Mouse (Mus musculus): ENCODE measurements around the gene Mob4. TPM values are rescaled to one million over a fixed set of nuclear protein-coding genes. Genes with fewer than 3 reads are reported as not detected.
A peak's percentile ranks its signal among the peaks of the same experiment; 100 is the strongest.

Gene Mob4
- polyA plus RNA-seq, 1 experiment from 2014 or later, result 165 TPM

DNA sequence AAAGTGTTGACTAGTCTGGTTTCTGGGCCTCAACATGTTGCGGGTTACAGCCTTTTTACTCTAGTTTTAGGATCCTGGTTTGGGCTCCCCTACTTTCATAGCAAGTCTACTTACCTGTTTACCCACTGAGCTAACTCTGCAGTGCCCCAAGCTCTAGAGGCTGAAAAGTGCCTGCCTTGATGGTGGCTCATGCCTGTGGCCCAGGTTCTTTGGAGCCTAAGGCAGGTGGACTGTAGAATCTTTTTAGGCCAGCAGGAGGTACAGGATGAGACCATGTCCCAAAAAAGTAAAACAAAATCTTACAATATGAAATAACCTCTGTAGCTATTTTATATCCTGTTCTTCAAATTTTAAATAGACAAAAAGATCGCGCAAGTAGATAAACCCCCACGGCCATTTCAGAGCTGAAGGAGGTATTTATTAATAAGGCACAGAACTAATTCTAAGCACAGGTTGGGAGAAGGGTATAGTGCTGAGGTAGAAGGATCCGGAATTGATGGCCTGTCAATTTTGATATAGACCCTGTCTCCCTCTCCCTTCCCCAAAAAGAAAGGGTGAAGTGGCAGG, 41.5 kb upstream of the Mob4 start:
- DNase-seq (ENCODE audit: low spot score) (no peak), ATAC-seq (replicated peaks; ENCODE audit: insufficient number of reproducible peaks, low FRiP score, low TSS enrichment, low read depth) (no peak)
- H3K9ac ChIP-seq (replicated peaks; ENCODE audit: low read length), result no peak overlapping the region
- no peaks in the 10 kb centered on the region for H3K9me3 ChIP-seq (replicated peaks; ENCODE audit: control insufficient read depth, low read length)
- H3K4me2 ChIP-seq (ENCODE audit: low read depth, low read length), result peak overlapping the region; percentile 73; the same call in 1 of the 2 replicates
- WGBS, result 87% methylated on average over 5 of the region's 5 CpGs
- H3K27me3 ChIP-seq (ENCODE audit: control insufficient read depth, insufficient read depth, low read length), result no peaks in the 10 kb centered on the region
- peak overlapping the region; percentile 90 for H3K4me3 ChIP-seq (ENCODE audit: low read depth, low read length)
- no peaks in the 10 kb centered on the region for H3K4me1 ChIP-seq (ENCODE audit: control insufficient read depth, insufficient read depth, low read length)
- no peaks in the 10 kb centered on the region; the same call in 1 of the 2 replicates for H3K36me3 ChIP-seq (replicated peaks; ENCODE audit: control insufficient read depth, insufficient read depth, low read depth, low read length)
- no peak overlapping the region for H3K27ac ChIP-seq (replicated peaks; ENCODE audit: low read depth, low read length)

DNA sequence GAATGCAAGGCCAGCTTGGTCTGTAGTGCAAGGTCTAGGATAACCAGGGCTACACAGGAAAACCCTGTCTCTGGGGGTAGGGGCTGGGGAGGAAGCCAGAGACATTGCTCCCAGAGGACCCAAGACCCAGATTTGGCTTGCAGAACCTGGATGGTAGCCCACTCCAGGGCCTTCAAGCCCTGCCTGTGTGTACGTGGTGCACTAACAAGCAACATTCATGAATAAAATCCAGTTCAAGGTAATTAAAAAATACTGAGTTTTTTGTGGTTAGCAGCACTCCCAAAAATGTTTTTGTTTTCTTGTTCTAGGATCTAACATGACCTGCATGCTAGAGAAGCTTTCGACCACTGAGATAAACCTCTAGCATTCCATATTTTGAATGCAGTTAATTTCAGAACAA, 39.0 kb upstream of the Mob4 start:
- Histone ChIP-seq H3K9ac (replicated peaks; ENCODE audit: low read length) (no peak overlapping the region), H3K4me2 (ENCODE audit: low read depth, low read length) (no peak overlapping the region), H3K27ac (replicated peaks; ENCODE audit: low read depth, low read length) (no peak overlapping the region), H3K36me3 (replicated peaks; ENCODE audit: control insufficient read depth, insufficient read depth, low read depth, low read length) (no peaks in the 10 kb centered on the region; the same call in 1 of the 2 replicates), H3K27me3 (ENCODE audit: control insufficient read depth, insufficient read depth, low read length) (no peaks in the 10 kb centered on the region), H3K9me3 (replicated peaks; ENCODE audit: control insufficient read depth, low read length) (no peaks in the 10 kb centered on the region), H3K4me1 (ENCODE audit: control insufficient read depth, insufficient read depth, low read length) (no peaks in the 10 kb centered on the region), H3K4me3 (ENCODE audit: low read depth, low read length) (no peak overlapping the region)
- 90% methylated on average over 2 of the region's 2 CpGs for WGBS
- DNase-seq (ENCODE audit: low spot score), result no peak
- no peak for ATAC-seq (replicated peaks; ENCODE audit: insufficient number of reproducible peaks, low FRiP score, low TSS enrichment, low read depth)

DNA sequence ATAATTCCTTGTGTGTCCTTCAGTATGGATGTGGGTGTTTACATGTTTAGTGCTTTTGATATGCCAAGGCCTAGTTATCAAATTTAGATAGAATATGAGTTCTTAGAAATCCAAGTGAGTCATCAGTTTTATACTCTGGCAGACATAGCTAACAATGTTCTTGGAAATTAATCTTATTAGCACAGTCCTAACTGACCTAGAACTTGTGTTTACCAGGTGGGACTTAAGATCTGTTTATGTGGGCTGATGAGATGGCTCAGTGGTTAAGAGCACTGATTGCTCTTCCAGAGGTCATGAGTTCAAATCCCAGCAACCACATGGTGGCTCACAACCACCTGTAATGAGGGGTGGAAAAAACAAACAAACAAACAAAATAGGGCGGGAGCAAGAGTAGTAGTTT, 38.6 kb upstream of the Mob4 start:
- no peak for DNase-seq (ENCODE audit: low spot score)
- Histone ChIP-seq H3K9me3 (replicated peaks; ENCODE audit: control insufficient read depth, low read length) (no peaks in the 10 kb centered on the region), H3K27me3 (ENCODE audit: control insufficient read depth, insufficient read depth, low read length) (no peaks in the 10 kb centered on the region), H3K4me1 (ENCODE audit: control insufficient read depth, insufficient read depth, low read length) (no peaks in the 10 kb centered on the region), H3K4me2 (ENCODE audit: low read depth, low read length) (no peak overlapping the region), H3K4me3 (ENCODE audit: low read depth, low read length) (no peak overlapping the region), H3K27ac (replicated peaks; ENCODE audit: low read depth, low read length) (no peak overlapping the region), H3K36me3 (replicated peaks; ENCODE audit: control insufficient read depth, insufficient read depth, low read depth, low read length) (no peaks in the 10 kb centered on the region; the same call in 1 of the 2 replicates), H3K9ac (replicated peaks; ENCODE audit: low read length) (no peak overlapping the region)
- 71% methylated on average over 1 of the region's 1 CpGs for WGBS
- ATAC-seq (replicated peaks; ENCODE audit: insufficient number of reproducible peaks, low FRiP score, low TSS enrichment, low read depth), result no peak

- Histone ChIP-seq H3K27ac (replicated peaks; ENCODE audit: low read depth, low read length) (no peak overlapping the region), H3K9ac (replicated peaks; ENCODE audit: low read length) (no peak overlapping the region), H3K27me3 (ENCODE audit: control insufficient read depth, insufficient read depth, low read length) (no peaks in the 10 kb centered on the region), H3K4me2 (ENCODE audit: low read depth, low read length) (no peak overlapping the region), H3K4me1 (ENCODE audit: control insufficient read depth, insufficient read depth, low read length) (no peaks in the 10 kb centered on the region), H3K9me3 (replicated peaks; ENCODE audit: control insufficient read depth, low read length) (no peaks in the 10 kb centered on the region), H3K4me3 (ENCODE audit: low read depth, low read length) (no peak overlapping the region), H3K36me3 (replicated peaks; ENCODE audit: control insufficient read depth, insufficient read depth, low read depth, low read length) (no peaks in the 10 kb centered on the region)
- no peak for ATAC-seq (replicated peaks; ENCODE audit: insufficient number of reproducible peaks, low FRiP score, low TSS enrichment, low read depth)
- no peak for DNase-seq (ENCODE audit: low spot score)
- WGBS, result 91% methylated on average over 9 of the region's 9 CpGs
These were observed 24.0 kb upstream of the Mob4 start for GRCm38 (mm10) chr1:55106919-55107585.

DNA sequence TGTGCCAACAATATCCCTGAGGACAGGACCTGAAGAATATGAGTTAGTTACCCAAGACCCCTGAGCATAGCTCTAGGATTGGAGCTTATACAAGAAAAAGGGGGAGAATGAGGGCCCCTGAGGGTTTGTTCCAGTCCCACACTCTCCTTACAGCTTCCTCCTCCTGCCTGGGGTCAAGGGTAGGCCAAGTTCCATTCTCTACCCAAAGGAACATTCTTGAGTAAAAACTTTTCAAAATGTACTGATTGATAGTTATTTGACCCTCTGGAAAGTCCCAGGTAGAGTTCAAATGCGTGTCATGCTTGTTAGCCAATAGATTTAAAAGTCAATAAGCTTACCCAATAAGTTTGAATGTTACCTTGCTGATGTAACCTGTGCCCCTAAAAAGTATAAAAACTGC, 23.4 kb upstream of the Mob4 start:
- Histone ChIP-seq H3K9me3 (replicated peaks; ENCODE audit: control insufficient read depth, low read length) (no peaks in the 10 kb centered on the region), H3K4me3 (ENCODE audit: low read depth, low read length) (no peak overlapping the region), H3K4me1 (ENCODE audit: control insufficient read depth, insufficient read depth, low read length) (no peaks in the 10 kb centered on the region), H3K36me3 (replicated peaks; ENCODE audit: control insufficient read depth, insufficient read depth, low read depth, low read length) (no peaks in the 10 kb centered on the region), H3K27ac (replicated peaks; ENCODE audit: low read depth, low read length) (no peak overlapping the region), H3K4me2 (ENCODE audit: low read depth, low read length) (no peak overlapping the region), H3K27me3 (ENCODE audit: control insufficient read depth, insufficient read depth, low read length) (no peaks in the 10 kb centered on the region), H3K9ac (replicated peaks; ENCODE audit: low read length) (no peak overlapping the region)
- DNase-seq (ENCODE audit: low spot score) (no peak), ATAC-seq (replicated peaks; ENCODE audit: insufficient number of reproducible peaks, low FRiP score, low TSS enrichment, low read depth) (no peak)
- WGBS, result 91% methylated on average over 1 of the region's 1 CpGs

GRCm38 (mm10) chr1:55108473-55108872, 22.6 kb upstream of the Mob4 start:
- Histone ChIP-seq H3K27me3 (ENCODE audit: control insufficient read depth, insufficient read depth, low read length) (no peaks in the 10 kb centered on the region), H3K4me3 (ENCODE audit: low read depth, low read length) (no peak overlapping the region), H3K36me3 (replicated peaks; ENCODE audit: control insufficient read depth, insufficient read depth, low read depth, low read length) (no peaks in the 10 kb centered on the region), H3K4me1 (ENCODE audit: control insufficient read depth, insufficient read depth, low read length) (no peaks in the 10 kb centered on the region), H3K9ac (replicated peaks; ENCODE audit: low read length) (no peak overlapping the region), H3K9me3 (replicated peaks; ENCODE audit: control insufficient read depth, low read length) (no peaks in the 10 kb centered on the region), H3K27ac (replicated peaks; ENCODE audit: low read depth, low read length) (no peak overlapping the region), H3K4me2 (ENCODE audit: low read depth, low read length) (no peak overlapping the region)
- WGBS, result 50% methylated on average over 2 of the region's 2 CpGs
- no peak for DNase-seq (ENCODE audit: low spot score)
- ATAC-seq (replicated peaks; ENCODE audit: insufficient number of reproducible peaks, low FRiP score, low TSS enrichment, low read depth), result no peak

- Histone ChIP-seq H3K4me3 (ENCODE audit: low read depth, low read length) (no peak overlapping the region), H3K27ac (replicated peaks; ENCODE audit: low read depth, low read length) (no peak overlapping the region), H3K27me3 (ENCODE audit: control insufficient read depth, insufficient read depth, low read length) (no peaks in the 10 kb centered on the region), H3K9me3 (replicated peaks; ENCODE audit: control insufficient read depth, low read length) (no peaks in the 10 kb centered on the region), H3K9ac (replicated peaks; ENCODE audit: low read length) (no peak overlapping the region), H3K4me2 (ENCODE audit: low read depth, low read length) (no peak overlapping the region), H3K36me3 (replicated peaks; ENCODE audit: control insufficient read depth, insufficient read depth, low read depth, low read length) (no peaks in the 10 kb centered on the region), H3K4me1 (ENCODE audit: control insufficient read depth, insufficient read depth, low read length) (no peaks in the 10 kb centered on the region)
- DNase-seq (ENCODE audit: low spot score), result no peak
- no peak for ATAC-seq (replicated peaks; ENCODE audit: insufficient number of reproducible peaks, low FRiP score, low TSS enrichment, low read depth)
- WGBS, result 92% methylated on average over 4 of the region's 4 CpGs
These were observed 21.8 kb upstream of the Mob4 start for GRCm38 (mm10) chr1:55109066-55109766.

DNA sequence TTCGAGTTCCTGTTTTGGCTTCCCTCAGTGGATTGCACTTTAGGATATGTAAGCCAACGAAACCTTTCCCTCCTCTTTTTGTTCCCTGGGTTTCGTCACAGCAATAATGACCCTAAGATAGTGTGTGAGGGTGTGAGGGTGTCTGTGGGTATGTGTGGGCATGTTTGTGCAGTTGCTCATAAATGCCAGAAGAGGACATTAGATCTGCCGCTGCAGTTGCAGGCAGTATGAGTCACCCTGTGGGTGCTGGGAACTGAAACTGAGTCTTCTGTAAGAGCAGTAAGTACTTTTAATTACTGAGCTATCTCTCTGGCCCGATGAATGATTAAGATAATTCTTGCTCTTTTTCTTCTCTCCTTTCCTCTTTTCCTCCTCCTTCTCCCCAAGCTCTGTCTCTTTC, 8.0 kb upstream of the Mob4 start:
- Histone ChIP-seq H3K4me2 (ENCODE audit: low read depth, low read length) (no peak overlapping the region), H3K27me3 (ENCODE audit: control insufficient read depth, insufficient read depth, low read length) (no peaks in the 10 kb centered on the region), H3K4me1 (ENCODE audit: control insufficient read depth, insufficient read depth, low read length) (no peaks in the 10 kb centered on the region), H3K27ac (replicated peaks; ENCODE audit: low read depth, low read length) (no peak overlapping the region), H3K9me3 (replicated peaks; ENCODE audit: control insufficient read depth, low read length) (no peaks in the 10 kb centered on the region), H3K4me3 (ENCODE audit: low read depth, low read length) (no peak overlapping the region), H3K9ac (replicated peaks; ENCODE audit: low read length) (no peak overlapping the region), H3K36me3 (replicated peaks; ENCODE audit: control insufficient read depth, insufficient read depth, low read depth, low read length) (no peaks in the 10 kb centered on the region)
- DNase-seq (ENCODE audit: low spot score), result no peak
- ATAC-seq (replicated peaks; ENCODE audit: insufficient number of reproducible peaks, low FRiP score, low TSS enrichment, low read depth), result no peak
- 85% methylated on average over 5 of the region's 5 CpGs for WGBS
